Mouse (Mus musculus): ENCODE results near the gene Spx.

Spx gene

DNA sequence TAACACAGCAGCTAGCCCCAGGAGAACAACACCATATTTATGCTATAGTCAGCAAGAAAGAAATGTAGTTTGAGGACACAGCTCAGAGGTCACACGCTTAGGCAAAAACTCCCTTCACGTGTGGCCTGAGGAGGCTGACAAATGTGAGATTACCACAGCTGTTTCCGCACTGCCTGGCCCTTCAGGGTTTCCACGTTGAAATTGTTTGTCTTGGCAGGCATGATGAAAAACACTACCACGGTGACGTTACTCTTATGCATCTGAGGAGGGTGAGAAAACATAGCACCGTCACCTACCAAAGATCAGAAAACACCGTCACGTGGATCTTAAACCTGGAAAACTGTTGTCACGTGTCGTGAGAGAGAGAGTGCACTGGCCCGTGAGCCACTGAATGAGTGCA lies 38.1 kb downstream of the Spx start:
- DNase-seq: no peak

- DNase-seq: no peak
Measured at GRCm38 (mm10) chr6:142453311-142453710, 40.1 kb downstream of the Spx start.

GRCm38 (mm10) chr6:142455314-142455996 lies 42.2 kb downstream of the Spx start:
- peak; percentile 6 for DNase-seq

DNA sequence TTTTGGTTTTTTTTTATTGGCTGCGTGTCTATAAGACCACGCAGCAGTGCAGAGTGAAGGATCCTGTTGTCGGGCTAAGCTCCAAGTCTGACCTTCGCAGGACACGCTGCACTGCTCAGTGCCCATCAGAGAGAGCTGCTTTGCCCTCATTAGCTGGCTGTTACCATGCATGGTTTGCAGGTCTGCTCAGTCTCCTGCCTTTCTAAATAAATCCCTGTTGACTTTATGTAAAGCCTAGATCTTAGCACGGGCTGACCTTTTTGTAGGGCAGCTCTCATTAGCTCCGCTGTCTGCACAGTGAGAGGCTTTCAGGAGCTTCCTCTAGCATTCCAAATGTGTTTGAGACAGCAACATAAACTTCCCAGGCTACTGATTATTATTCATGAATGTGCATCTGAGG lies 44.8 kb downstream of the Spx start:
- DNase-seq: no peak

GRCm38 (mm10) chr6:142459017-142459678 lies 45.9 kb downstream of the Spx start:
- DNase-seq: no peak

GRCm38 (mm10) chr6:142462194-142462593 lies 49.0 kb downstream of the Spx start:
- no peak for DNase-seq
